Mouse (Mus musculus): ENCODE measurements at regions not wholly inside any gene's neighbourhood (a gene's known extent, or its start where the extent isn't known, plus 50 kb on each side); places are given as distances from the start of the nearest gene placed in this dataset.
"Not testable (repeated sequence)": the region's sequence is repeated elsewhere in the genome, so short reads cannot be mapped to it uniquely, and the experiment has no call there.

- no peak for DNase-seq (ENCODE audit: inconsistent ontology term)
These were observed 299.1 kb downstream of the Vrk1 start for GRCm38 (mm10) chr12:106308956-106309610.

GRCm38 (mm10) chr12:106310171-106310570, 300.1 kb downstream of the Vrk1 start:
- DNase-seq (ENCODE audit: inconsistent ontology term): no peak

- peak; percentile 36 for DNase-seq (ENCODE audit: inconsistent ontology term)
These were observed 300.7 kb downstream of the Vrk1 start for GRCm38 (mm10) chr12:106310585-106311319.

GRCm38 (mm10) chr12:106311320-106311825, 301.3 kb downstream of the Vrk1 start:
- no peak for DNase-seq (ENCODE audit: inconsistent ontology term)

GRCm38 (mm10) chr12:106311831-106312600, 302.0 kb downstream of the Vrk1 start:
- no peak for DNase-seq (ENCODE audit: inconsistent ontology term)

- DNase-seq (ENCODE audit: inconsistent ontology term): no peak
These were observed 307.7 kb downstream of the Vrk1 start for GRCm38 (mm10) chr12:106317738-106318137.

- DNase-seq (ENCODE audit: inconsistent ontology term): no peak
These were observed 311.5 kb downstream of the Vrk1 start for GRCm38 (mm10) chr12:106321511-106321910.

- DNase-seq (ENCODE audit: inconsistent ontology term): no peak
These were observed 316.6 kb downstream of the Vrk1 start for GRCm38 (mm10) chr12:106326611-106327010.

- DNase-seq (ENCODE audit: inconsistent ontology term): no peak
These were observed 317.3 kb downstream of the Vrk1 start for GRCm38 (mm10) chr12:106327351-106327750.

GRCm38 (mm10) chr12:106357867-106358266, 347.8 kb downstream of the Vrk1 start:
- DNase-seq (ENCODE audit: inconsistent ontology term): no peak

- not testable (repeated sequence) for DNase-seq (ENCODE audit: inconsistent ontology term)
These were observed 351.6 kb downstream of the Vrk1 start for GRCm38 (mm10) chr12:106361646-106362045.

GRCm38 (mm10) chr12:106374840-106375375, 364.9 kb downstream of the Vrk1 start:
- DNase-seq (ENCODE audit: inconsistent ontology term): no peak

GRCm38 (mm10) chr12:106375886-106376285, 365.9 kb downstream of the Vrk1 start:
- DNase-seq (ENCODE audit: inconsistent ontology term): no peak

GRCm38 (mm10) chr12:106376783-106377182, 366.8 kb downstream of the Vrk1 start:
- DNase-seq (ENCODE audit: inconsistent ontology term): no peak

GRCm38 (mm10) chr12:106377281-106377680, 367.3 kb downstream of the Vrk1 start:
- DNase-seq (ENCODE audit: inconsistent ontology term): peak; percentile 4

GRCm38 (mm10) chr12:106377761-106378160, 367.7 kb downstream of the Vrk1 start:
- no peak for DNase-seq (ENCODE audit: inconsistent ontology term)

- peak; percentile 25 for DNase-seq (ENCODE audit: inconsistent ontology term)
These were observed 368.5 kb downstream of the Vrk1 start for GRCm38 (mm10) chr12:106378303-106379075.

- no peak for DNase-seq (ENCODE audit: inconsistent ontology term)
These were observed 369.1 kb downstream of the Vrk1 start for GRCm38 (mm10) chr12:106379151-106379594.

- no peak for DNase-seq (ENCODE audit: inconsistent ontology term)
These were observed 369.8 kb downstream of the Vrk1 start for GRCm38 (mm10) chr12:106379779-106380178.

- DNase-seq (ENCODE audit: inconsistent ontology term): no peak
These were observed 371.8 kb downstream of the Vrk1 start for GRCm38 (mm10) chr12:106381821-106382220.

GRCm38 (mm10) chr12:106389214-106389613, 379.2 kb downstream of the Vrk1 start:
- no peak for DNase-seq (ENCODE audit: inconsistent ontology term)

Data from Muller cell, postnatal 12 days (primary cell).